Mouse (Mus musculus) adrenal gland, postnatal 4 days (tissue): ENCODE data around the gene Gm21293. TPM values are rescaled to one million over a fixed set of nuclear protein-coding genes. Genes with fewer than 3 reads are reported as not detected.
"Not testable (repeated sequence)": the region's sequence is repeated elsewhere in the genome, so short reads cannot be mapped to it uniquely, and the experiment has no call there.

ENCODE experiments used
- DNase-seq, 2 experiments: peaks; one replicate each; pipeline ENCODE4 v3.0.0; 2021 to 2022; ENCODE audit warnings: low spot score in 2 of 2, mixed read lengths in 2 of 2
- long read RNA-seq, 2 experiments: library from polyadenylated mRNA; stranded (forward); transcript quantifications; one replicate each; pipeline ENCODE4 v2.0.0; 2021
- total RNA-seq, 2 experiments: library from RNA; stranded (reverse); gene quantifications; 2 replicates each; pipeline ENCODE4 v1.2.3; 2021

Gene Gm21293
- not detected for total RNA-seq
- long read RNA-seq, experiment 1: 0 reads
- long read RNA-seq, experiment 2: 0 reads

DNA sequence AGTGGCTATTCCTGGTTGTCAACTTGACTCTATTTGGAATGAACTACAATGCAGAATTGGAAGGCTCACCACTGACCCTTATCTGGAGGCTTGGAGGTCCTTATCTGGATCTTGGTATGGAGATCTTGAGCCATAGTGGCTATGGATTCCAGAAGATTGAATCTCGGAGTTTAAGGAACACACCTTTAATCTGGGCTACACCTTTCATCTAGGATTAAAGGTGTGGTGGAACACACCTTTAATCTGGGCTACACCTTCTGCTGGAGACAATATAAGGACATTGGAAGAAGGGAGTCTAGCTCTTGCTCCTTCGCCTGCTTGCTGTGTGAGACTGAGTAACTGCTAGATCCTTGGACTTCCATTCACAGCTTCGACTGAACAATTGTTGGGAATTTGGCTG lies at the start of gene Gm21293:
TSS of gene Gm21293 (plus strand) at position 301 of the 400 bp plus-strand sequence.
- DNase-seq: not testable (repeated sequence)

DNA sequence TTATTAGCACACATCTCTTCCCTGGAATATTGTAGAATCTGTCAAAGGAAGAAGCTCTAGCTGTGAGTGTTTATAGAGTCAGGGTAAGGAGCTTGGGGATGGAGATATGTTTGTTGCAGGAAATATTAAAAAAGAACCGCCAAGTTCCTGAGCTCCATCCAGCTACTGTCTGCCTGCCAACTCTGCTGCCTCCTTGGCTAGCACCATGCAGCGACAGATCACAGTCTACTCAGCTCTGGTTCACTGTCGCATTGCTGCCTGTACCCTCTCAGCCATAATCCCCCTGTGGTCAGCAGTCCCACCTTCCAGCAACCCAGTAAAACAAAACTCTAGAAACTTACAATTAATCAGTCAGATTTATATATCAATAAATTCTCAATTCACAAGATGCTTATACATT lies 32.7 kb upstream of the Gm21293 start:
- DNase-seq: no peak

DNA sequence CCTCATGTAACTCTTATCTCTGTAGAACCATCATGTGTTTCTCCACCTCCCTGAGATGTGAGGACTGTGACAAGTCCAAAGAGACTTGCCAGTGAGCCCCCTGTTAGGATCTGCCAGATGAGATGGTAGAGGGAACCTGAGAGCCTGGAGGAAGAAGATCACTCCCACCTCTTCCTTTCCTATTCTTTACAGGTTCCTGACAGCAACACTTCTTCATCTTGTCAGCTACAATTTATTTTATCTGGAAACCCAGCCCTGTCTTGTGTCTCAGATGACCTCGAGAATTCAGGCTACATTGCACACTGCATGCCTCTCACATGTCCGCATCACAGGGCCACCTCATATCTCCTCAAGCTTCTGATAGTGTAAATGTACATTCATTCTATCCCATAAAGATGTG lies 24.5 kb upstream of the Gm21293 start:
- DNase-seq: no peak

DNA sequence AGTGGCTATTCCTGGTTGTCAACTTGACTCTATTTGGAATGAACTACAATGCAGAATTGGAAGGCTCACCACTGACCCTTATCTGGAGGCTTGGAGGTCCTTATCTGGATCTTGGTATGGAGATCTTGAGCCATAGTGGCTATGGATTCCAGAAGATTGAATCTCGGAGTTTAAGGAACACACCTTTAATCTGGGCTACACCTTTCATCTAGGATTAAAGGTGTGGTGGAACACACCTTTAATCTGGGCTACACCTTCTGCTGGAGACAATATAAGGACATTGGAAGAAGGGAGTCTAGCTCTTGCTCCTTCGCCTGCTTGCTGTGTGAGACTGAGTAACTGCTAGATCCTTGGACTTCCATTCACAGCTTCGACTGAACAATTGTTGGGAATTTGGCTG lies 8.4 kb downstream of the Gm21293 start, which contains the start of gene Gm6763:
TSS of gene Gm6763 (plus strand) at position 301 of the 400 bp plus-strand sequence.
- not testable (repeated sequence) for DNase-seq

DNA sequence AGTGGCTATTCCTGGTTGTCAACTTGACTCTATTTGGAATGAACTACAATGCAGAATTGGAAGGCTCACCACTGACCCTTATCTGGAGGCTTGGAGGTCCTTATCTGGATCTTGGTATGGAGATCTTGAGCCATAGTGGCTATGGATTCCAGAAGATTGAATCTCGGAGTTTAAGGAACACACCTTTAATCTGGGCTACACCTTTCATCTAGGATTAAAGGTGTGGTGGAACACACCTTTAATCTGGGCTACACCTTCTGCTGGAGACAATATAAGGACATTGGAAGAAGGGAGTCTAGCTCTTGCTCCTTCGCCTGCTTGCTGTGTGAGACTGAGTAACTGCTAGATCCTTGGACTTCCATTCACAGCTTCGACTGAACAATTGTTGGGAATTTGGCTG lies 16.9 kb downstream of the Gm21293 start, which contains the start of gene Gm8764:
TSS of gene Gm8764 (plus strand) at position 301 of the 400 bp plus-strand sequence.
- DNase-seq: not testable (repeated sequence)

DNA sequence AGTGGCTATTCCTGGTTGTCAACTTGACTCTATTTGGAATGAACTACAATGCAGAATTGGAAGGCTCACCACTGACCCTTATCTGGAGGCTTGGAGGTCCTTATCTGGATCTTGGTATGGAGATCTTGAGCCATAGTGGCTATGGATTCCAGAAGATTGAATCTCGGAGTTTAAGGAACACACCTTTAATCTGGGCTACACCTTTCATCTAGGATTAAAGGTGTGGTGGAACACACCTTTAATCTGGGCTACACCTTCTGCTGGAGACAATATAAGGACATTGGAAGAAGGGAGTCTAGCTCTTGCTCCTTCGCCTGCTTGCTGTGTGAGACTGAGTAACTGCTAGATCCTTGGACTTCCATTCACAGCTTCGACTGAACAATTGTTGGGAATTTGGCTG lies 25.4 kb downstream of the Gm21293 start, which contains the start of gene Gm21304:
TSS of gene Gm21304 (plus strand) at position 301 of the 400 bp plus-strand sequence.
- not testable (repeated sequence) for DNase-seq

DNA sequence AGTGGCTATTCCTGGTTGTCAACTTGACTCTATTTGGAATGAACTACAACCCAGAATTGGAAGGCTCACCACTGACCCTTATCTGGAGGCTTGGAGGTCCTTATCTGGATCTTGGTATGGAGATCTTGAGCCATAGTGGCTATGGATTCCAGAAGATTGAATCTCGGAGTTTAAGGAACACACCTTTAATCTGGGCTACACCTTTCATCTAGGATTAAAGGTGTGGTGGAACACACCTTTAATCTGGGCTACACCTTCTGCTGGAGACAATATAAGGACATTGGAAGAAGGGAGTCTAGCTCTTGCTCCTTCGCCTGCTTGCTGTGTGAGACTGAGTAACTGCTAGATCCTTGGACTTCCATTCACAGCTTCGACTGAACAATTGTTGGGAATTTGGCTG lies 33.9 kb downstream of the Gm21293 start, which contains the start of gene Gm21312:
TSS of gene Gm21312 (plus strand) at position 301 of the 400 bp plus-strand sequence.
- DNase-seq: not testable (repeated sequence)

DNA sequence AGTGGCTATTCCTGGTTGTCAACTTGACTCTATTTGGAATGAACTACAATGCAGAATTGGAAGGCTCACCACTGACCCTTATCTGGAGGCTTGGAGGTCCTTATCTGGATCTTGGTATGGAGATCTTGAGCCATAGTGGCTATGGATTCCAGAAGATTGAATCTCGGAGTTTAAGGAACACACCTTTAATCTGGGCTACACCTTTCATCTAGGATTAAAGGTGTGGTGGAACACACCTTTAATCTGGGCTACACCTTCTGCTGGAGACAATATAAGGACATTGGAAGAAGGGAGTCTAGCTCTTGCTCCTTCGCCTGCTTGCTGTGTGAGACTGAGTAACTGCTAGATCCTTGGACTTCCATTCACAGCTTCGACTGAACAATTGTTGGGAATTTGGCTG lies 42.4 kb downstream of the Gm21293 start, which contains the start of gene Gm20765:
TSS of gene Gm20765 (plus strand) at position 301 of the 400 bp plus-strand sequence.
- DNase-seq: not testable (repeated sequence)

DNA sequence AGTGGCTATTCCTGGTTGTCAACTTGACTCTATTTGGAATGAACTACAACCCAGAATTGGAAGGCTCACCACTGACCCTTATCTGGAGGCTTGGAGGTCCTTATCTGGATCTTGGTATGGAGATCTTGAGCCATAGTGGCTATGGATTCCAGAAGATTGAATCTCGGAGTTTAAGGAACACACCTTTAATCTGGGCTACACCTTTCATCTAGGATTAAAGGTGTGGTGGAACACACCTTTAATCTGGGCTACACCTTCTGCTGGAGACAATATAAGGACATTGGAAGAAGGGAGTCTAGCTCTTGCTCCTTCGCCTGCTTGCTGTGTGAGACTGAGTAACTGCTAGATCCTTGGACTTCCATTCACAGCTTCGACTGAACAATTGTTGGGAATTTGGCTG lies 51.0 kb downstream of the Gm21293 start, which contains the start of gene Gm4340:
TSS of gene Gm4340 (plus strand) at position 301 of the 400 bp plus-strand sequence.
- not testable (repeated sequence) for DNase-seq

Other genes starting within 250 kb of the Gm21293 start
- gene Gm6763, start 8.5 kb downstream of the Gm21293 start, total RNA-seq: not detected
- not detected for gene Gm8764, start 17.0 kb downstream of the Gm21293 start, total RNA-seq
- not detected for gene Gm21304, start 25.5 kb downstream of the Gm21293 start, total RNA-seq
- not detected for gene Gm21312, start 34.0 kb downstream of the Gm21293 start, total RNA-seq
- gene Gm20765, start 42.5 kb downstream of the Gm21293 start, total RNA-seq: not detected
- gene Gm4340, start 51.1 kb downstream of the Gm21293 start, total RNA-seq: not detected